Mouse (Mus musculus) bone marrow macrophage, adult 2 months (primary cell): ENCODE data around the gene Ikzf5.

Experiments
- CTCF ChIP-seq: IDR thresholded peaks from 2 replicates; pipeline ENCODE4 v1.5.1; 2012; ENCODE audit warnings: low read depth, mild to moderate bottlenecking, low read length, moderate library complexity
- POLR2A ChIP-seq: IDR thresholded peaks from 2 replicates; pipeline ENCODE4 v1.6.1; 2012; ENCODE audit warnings: mild to moderate bottlenecking, low read depth, low read length, borderline replicate concordance

DNA sequence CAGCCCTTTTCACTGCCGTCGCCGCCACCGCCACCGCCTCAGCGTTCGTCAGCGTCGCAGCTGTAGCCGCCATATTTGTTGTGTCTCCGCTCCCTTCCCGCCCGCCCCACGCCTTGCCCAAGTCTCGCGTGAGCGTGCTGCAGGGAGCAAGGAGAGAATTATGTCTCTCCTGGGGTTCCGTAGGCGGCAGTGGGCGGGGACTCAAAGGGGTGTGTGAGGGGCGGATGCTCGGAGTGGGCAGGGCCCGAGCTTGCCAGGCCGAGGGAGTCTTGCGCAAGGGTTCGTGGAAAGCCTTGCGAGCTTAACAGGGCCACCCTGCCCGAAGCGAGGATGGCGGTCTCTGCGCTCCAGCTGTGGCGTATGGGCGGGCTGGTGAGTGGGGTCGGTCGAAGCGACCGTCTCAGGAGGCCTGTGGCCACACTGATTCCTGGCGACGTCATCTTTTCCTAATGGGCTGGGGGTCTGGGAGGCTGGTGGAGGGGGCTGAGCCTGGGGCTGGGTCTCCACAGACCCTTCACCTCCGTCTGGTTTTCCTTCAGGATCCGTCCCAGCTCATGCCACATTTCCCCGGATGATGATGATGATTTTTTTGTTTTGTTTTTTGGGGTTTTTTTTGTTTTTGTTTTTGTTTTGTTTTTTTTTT, at the start of gene Ikzf5, which contains the start of gene Acadsb:
- TF ChIP-seq POLR2A: no peak
- no peak for TF ChIP-seq CTCF
